Mouse (Mus musculus): ENCODE measurements at regions not wholly inside any gene's neighbourhood (a gene's known extent, or its start where the extent isn't known, plus 50 kb on each side); places are given as distances from the start of the nearest gene placed in this dataset.

GRCm38 (mm10) chr2:45229501-45229900 is 112.3 kb upstream of the Zeb2 start:
- DNase-seq: no peak

DNA sequence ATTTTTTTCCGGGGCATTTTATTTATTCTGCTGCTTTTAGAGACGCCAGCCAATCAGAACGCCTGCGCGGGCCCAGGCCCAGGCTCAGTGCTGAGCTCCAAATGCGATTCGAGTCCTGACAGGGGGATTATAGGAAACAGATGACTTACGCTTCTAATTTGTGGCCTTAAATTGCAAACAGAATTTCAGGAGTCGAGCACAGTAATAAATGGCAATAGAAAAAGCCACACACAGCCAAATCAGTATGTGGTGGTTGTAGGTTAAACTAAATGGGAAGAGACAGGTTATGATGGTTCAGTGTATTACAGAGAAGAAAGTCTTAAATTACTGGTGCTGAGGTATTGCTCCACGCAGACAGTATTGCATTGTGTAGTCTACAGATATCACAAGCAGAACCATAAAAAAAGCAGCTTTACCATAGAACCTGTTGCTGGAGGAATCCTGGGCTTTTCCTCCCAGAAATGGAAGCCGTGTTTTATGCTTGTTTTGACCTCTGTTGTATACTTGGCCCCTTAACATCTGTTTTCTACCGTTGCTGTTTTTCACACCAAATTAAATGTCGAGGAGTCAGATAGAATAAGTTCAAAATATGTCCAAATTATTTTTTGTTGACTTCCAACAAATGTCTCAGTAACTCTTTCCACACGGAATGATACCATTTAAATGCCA is 110.2 kb upstream of the Zeb2 start:
- no peak for DNase-seq

DNA sequence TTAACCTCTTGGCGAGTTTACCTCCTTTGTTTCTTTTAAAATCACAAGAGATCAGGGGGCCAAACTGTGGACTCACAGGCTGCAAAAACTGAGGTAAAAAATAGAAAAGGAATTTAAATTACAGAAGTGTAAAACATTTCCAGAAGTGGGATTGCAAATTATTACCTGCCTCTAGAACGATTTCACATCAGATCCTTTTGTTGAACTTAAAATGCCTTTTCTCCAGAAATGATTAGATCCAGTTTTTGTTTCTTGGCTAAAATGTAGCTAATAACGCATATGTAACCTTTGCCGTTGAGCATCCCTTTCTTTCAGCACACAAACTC is 108.8 kb upstream of the Zeb2 start:
- DNase-seq: no peak

- DNase-seq: no peak
Measured at GRCm38 (mm10) chr2:45225364-45226044, 108.3 kb upstream of the Zeb2 start.

DNA sequence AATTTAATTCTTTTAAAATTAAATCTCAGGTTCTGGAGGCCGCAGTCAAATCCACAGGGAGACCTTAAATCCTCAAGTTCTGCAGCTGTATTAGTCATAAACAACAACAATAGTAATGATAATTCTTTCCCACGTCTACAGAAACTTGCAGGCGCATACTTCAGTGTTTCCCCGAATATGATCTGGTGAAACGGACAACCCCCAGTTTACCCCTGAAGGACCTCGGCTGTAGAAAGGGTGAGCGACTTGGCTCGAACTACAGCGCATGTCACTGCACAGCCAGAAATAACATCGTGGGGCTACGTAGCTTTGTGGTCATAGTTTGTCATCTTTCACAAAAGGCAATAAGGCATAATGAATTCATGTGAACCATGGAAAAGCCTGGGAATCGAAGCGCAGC is 105.0 kb upstream of the Zeb2 start:
- DNase-seq: no peak

GRCm38 (mm10) chr2:45219851-45220250 is 102.7 kb upstream of the Zeb2 start:
- DNase-seq: no peak

GRCm38 (mm10) chr2:45212833-45213232 is 95.6 kb upstream of the Zeb2 start:
- DNase-seq: no peak

- no peak for DNase-seq
Measured at GRCm38 (mm10) chr2:45208526-45208925, 91.3 kb upstream of the Zeb2 start.

GRCm38 (mm10) chr2:45205756-45206155 is 88.6 kb upstream of the Zeb2 start:
- DNase-seq: no peak

DNA sequence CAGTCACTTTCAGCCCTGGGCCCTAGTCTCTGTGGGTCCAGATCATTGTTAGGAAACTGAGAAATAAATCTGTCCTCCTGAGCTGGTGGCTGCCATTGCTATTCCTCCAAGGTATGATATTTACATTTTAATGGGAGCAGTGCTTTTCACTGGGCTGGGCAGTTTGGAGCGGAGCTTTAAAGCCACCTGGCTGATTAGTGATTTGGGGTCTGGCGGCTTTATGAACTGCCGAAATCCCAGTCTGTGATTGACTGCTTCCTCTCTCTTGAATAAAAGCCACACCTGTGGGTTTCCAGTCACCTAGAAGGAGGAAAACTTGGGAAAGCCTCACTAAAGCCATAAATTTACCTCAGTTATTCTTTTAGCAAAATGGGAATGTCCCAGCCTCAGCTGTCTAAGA is 88.0 kb upstream of the Zeb2 start:
- no peak for DNase-seq

DNA sequence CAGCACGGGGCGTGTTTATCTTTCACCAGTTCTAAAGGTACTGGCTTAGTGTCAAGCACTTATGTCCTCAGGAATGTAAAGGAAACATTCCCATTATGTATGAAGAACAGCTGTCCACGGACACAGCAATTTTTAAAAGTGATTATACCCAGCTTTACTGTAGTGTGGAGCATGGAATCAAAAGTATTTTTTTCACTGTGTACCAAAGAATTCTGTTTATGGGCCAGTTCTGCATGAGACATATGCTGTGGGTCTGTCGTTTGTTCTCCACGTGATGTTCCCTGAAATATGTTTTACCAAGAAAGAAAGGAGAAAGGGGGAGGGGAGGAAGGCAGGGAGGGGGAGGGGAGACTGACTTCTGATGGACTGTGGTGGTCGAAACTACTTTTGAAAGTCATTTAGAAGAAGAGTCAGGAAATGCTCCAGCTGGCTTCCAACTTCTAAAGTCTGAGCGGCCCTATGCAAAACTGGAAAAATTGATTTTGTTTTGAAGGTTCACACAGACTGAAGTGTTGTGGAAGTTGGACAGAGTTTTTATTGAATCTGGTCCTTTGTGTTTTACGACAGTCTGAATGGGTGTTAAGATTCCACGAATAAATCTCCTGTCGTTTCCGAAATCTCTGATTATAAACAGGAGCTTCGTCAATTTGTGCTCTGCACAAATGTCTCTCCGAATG is 80.9 kb upstream of the Zeb2 start:
- DNase-seq: no peak

DNA sequence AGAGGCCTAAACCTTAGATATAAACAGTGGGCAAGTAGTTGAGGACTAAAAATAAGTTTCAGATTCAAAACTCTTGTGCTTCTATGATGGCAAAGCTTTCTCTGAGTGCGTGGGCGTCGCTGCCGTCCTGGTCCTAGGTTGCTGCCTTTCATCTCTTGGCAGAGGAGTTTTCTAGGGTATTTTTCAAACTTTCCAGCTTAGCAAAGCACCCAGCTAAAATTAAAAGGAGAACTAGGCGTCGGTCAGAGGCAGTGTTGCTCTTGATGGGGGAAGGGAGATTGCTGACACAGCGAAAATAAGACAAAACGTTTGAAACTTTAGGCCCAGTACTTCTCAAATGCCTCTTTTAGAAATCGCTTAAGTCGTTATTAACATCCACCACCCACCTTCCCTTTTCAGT is 80.1 kb upstream of the Zeb2 start:
- DNase-seq: no peak

- DNase-seq: no peak
Measured at GRCm38 (mm10) chr2:45196511-45196910, 79.3 kb upstream of the Zeb2 start.

DNA sequence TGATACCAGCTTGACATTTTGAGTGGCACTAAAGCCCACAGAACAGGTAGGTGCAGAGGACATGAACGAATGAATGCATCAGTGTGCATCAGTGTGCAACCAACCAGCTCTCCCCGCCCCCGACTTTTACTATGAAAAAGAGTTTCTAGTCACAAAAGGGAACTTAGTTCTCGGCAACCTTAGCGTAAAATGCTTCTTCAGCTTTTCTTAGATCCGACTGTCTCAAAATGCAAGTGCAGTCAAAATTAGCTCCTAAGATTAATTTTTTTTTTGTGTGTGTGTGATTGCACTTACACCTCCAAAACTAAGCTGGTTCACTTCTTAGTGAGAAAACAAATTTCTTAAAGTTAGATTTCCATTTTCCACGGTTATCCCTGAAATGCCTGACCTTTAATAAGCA is 77.1 kb upstream of the Zeb2 start:
- DNase-seq: no peak

DNA sequence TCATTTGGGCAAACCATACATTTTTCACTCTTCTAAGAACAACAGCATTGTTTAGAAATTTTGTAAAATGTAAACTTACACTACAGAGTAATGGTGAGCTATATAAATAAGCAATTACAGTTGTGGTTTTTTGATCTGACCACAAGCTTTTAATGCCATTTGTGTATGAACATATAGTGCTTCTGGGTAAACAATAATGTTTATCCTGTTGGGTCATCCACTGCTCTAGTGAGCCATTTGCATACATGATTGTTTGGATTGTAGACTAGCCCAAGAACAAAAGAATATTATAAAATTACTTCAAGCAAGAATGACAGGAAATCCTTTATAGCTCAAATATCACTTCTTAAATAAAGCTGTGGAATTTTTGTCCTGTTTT is 68.4 kb upstream of the Zeb2 start:
- DNase-seq: no peak

DNA sequence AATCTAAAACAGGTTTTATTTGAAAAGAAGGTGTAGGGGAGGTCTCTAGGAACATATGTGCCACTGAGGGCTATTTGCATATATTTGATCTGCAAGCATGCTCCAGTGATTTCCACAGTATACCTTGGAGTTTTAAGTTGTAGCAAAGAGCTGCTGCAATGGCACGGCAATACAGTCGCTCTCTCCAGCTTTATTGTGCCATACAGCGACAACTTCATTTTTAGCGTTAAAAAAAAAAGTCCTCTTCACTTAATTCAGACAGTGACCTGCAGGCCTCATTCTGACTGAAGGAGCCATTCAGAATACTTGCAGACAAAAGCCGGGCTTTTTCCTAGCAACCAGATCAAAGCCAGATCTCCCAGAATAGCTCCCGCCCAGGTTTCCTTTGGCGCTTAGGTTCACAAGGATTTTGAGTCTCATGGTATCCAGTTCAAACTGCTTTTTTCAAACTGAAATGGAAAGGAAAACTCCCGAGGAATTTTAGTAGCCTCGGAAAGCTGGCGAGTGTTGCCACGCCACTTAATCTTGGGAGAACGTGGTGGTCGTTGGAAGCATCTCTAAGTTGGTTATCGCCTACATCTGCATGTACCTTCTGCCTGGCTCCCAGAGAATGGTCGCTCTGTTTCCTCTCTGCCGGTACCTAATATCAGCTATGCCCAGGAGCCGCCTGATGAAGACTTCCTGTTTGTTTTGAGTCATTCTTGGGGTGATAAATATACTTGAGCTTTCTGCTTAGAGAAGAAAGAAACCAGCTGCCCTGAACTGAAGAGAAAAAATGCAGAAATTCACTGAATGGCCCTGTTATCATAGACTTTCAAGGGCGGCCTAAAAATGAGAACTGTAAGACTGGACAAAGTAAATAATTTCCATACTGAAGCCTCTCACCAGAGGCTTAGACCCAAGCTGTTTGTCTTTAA is 67.8 kb upstream of the Zeb2 start:
- peak; percentile 8 for DNase-seq

DNA sequence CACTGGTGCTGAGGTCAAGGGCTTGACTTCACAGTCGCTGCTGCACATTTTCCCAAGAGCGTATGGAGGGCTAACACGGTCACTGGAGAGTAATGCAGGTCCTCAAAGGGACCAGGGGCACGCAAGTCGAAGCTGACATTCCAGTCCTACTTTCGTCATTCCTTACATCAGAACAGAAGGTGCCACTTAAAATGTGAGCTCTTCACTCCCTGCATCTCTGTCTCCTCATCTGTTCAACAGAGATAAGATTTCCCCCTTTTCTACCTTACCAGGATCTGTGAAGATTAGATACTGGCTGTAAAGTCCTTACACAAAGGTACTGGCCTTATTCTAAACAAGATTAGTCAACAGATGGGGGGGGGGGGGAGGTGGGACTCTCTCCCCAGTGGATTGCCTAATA is 67.0 kb upstream of the Zeb2 start:
- DNase-seq: no peak

GRCm38 (mm10) chr2:45182876-45183275 is 65.7 kb upstream of the Zeb2 start:
- DNase-seq: no peak

DNA sequence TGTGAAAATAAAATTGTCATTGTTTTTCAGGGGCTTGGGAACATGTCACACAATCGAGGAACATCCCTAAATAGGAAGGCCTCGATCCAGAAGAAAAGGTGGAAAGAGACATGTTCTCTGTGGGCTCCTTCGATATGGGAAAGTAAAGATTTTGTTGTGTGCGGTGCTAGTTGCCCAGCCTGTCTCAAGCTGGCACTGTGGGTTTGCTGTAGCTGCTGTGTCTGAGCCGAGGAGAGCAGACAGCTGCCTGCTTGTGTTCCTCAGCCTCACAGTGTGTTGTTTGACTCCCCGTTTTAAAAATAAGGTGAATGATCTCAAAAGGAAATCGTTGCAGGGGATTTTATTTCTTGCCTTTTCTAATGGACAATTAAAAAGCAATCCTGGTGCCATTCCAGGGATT is 64.4 kb upstream of the Zeb2 start:
- DNase-seq: peak; percentile 16

- DNase-seq: no peak
Measured at GRCm38 (mm10) chr2:45178849-45179453, 61.8 kb upstream of the Zeb2 start.

DNA sequence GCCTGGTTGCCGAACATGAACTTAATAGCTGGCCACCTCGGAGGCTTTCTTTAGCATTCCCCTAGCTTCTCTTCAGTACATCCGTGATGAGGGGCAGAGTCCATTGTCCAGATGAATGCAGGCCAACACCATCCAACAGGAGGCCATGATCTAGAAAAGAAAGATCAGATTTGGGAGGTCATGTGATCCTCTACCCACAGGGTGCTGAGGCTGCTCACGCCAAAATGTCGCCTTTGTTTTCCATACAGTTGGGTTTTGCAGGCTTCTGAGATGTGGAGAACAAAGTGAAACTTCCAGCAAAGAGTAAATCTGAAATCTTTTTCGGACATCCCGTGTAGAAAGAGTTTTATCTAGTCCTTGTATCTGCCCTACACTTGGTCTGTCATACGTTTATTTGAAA is 55.2 kb upstream of the Zeb2 start:
- no peak for DNase-seq

DNA sequence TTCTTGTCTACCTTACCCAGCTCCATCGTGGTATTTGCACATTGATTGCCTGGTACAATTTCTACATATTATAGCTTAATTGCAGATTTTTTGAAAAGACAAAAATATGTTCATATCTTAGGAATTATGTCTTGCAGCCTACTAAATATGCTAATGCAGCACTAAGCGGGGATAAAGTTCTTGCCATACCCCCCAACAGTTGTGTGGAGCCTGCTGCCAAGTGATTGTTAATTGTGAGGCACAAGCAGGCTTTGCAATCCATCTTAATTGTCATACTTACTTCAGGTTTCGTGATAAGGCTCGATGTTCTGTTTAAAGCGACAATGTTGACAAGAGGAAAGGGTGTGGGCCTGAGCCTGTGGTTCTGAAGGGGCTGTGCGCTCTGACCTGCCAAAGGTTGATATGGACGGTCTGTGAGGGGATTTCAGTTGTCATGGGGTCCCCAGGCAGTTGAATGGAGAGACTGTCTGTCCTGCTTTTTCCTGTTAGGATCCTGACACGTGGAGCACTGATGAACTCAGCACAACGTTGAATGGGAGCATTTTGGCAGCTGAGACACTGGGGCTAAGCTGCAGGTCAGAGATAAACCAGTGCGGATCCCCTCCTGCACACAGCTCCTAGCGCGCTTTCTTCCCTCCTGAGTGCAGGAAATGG is 54.5 kb upstream of the Zeb2 start:
- no peak for DNase-seq

- DNase-seq: no peak
Measured at GRCm38 (mm10) chr2:45170272-45170671, 53.1 kb upstream of the Zeb2 start.
